Mouse (Mus musculus): ENCODE data around the gene Pln.

- TF ChIP-seq HCFC1 (IDR thresholded peaks at IDR 0.05; ENCODE audit: borderline replicate concordance, insufficient read depth, low read length) (no peak), MAFK (IDR thresholded peaks at IDR 0.05; ENCODE audit: insufficient read depth, low read depth, low read length) (no peak), ZC3H11A (IDR thresholded peaks at IDR 0.05; ENCODE audit: borderline replicate concordance, low read depth, low read length) (no peak), ZNF384 (IDR thresholded peaks at IDR 0.05; ENCODE audit: low read depth, low read length) (no peak), CHD2 (IDR thresholded peaks at IDR 0.05; ENCODE audit: low read depth, low read length) (no peak)
Measured at GRCm38 (mm10) chr10:53329257-53329656, 8.2 kb upstream of the Pln start.
